Mouse (Mus musculus) erythroblast, embryonic 14.5 days (primary cell): ENCODE results near the gene Slc43a2.

Experiments
- GATA1 ChIP-seq: IDR thresholded peaks from 2 replicates; pipeline ENCODE4 v1.6.1; 2012; ENCODE audit warnings: low read length, inconsistent platforms, mixed read lengths
- TAL1 ChIP-seq: IDR thresholded peaks from 3 replicates; pipeline ENCODE4 v1.6.1; 2012; ENCODE audit warnings: low read length, inconsistent platforms, mixed read lengths

DNA sequence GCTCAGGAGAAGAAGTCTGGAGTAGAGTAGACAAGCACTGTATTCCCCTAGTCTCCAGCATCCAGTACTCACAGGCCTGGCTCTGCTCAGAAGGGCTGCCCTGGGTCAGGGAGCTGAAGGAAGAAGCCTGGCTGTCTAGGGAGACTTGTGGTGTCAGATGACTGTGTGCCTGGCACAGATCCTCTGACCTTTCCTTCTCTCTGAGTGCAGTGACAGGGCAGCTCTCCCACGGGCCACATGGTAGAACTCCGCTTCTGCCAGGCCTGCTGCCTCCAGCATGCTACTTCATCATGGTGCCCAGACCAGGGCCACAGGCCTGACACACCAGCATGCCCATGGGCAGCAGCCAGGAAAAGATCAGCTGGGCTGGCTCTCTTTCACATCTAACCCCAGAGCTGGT is 34.4 kb downstream of the Slc43a2 start:
- TF ChIP-seq GATA1 (no peak), TAL1 (no peak)
